Mouse (Mus musculus): ENCODE measurements around the gene Abr.

DNA sequence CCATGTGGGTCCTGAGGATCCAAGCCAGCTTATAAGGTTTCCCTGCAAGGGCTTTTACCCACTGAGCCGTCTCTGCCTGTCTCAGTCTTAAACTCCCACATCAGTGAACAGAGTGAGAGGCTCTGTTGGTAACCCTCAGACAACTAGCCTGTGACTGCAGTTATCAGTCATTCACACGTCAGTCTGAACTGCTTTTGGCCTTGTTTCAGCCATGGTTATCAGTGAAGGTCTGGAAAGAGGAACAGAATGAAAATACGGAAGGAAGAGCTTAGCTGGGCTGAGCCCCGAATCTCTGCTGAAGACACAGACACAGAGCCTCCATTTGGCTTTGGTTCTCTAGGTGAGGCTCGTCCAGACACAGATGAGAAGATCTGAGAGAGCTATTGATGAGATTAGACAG lies 6.5 kb upstream of the Abr start:
- TF ChIP-seq USF1 (IDR thresholded peaks at IDR 0.05; ENCODE audit: low read depth, low read length): no peak
- TF ChIP-seq ZNF384 (IDR thresholded peaks at IDR 0.05; ENCODE audit: low read depth, low read length): no peak
- no peak for TF ChIP-seq UBTF (IDR thresholded peaks at IDR 0.05; ENCODE audit: borderline replicate concordance, insufficient read depth, low read depth, low read length)
- TF ChIP-seq MAX (IDR thresholded peaks at IDR 0.05; ENCODE audit: low read length): no peak
- TF ChIP-seq CTCF (IDR thresholded peaks at IDR 0.05 in 2 of 3, conservative IDR thresholded peaks at IDR 0.05 in 1 of 3; ENCODE audit: control insufficient read depth in 1 of 3, insufficient read depth in 1 of 3, low read depth in 2 of 3, low read length in 3 of 3, poor library complexity in 1 of 3, severe bottlenecking in 1 of 3): no peak
- no peak for TF ChIP-seq GABPA (IDR thresholded peaks at IDR 0.05; ENCODE audit: low read depth, low read length)
- peak; percentile 72; the same call in 1 of the 2 replicates for TF ChIP-seq ELF1 (IDR thresholded peaks at IDR 0.05; ENCODE audit: low read depth, low read length)
- TF ChIP-seq HCFC1 (IDR thresholded peaks at IDR 0.05; ENCODE audit: low read depth, low read length): no peak
- no peak for TF ChIP-seq POLR2AphosphoS2 (IDR thresholded peaks at IDR 0.05; ENCODE audit: low read length)
- no peak for TF ChIP-seq USF2 (IDR thresholded peaks at IDR 0.05; ENCODE audit: borderline replicate concordance in 1 of 2, insufficient read depth in 1 of 2, low read depth in 1 of 2, low read length in 2 of 2)
- TF ChIP-seq EP300 (IDR thresholded peaks at IDR 0.05; ENCODE audit: low read depth in 1 of 2, low read length in 2 of 2): peak; percentile 93 to 99
- no peak for TF ChIP-seq ZKSCAN1 (IDR thresholded peaks at IDR 0.05; ENCODE audit: low read depth, low read length)
- TF ChIP-seq TAL1 (IDR thresholded peaks at IDR 0.05; ENCODE audit: low read length): peak; percentile 56
- TF ChIP-seq ZC3H11A (IDR thresholded peaks at IDR 0.05; ENCODE audit: low read depth, low read length): no peak

Measured in MEL (cell line).